ENCODE assay signal across 9 mouse cellular contexts in genomic region chr4:125590241-125590919, GRCm38 (mm10).
DNase-seq lines count a peak whose midpoint lies in the region; ATAC-seq and TF ChIP-seq lines count a peak whose summit lies in the region.
"Had no signal": no experiment of that assay in that cellular context is flagged by ENCODE, and none has a peak within 500 bp of the region (broad histone marks: within the 10 kb centered on the region; RNA-seq: fewer than 3 reads in every experiment).

No protein-coding gene starts in this region.

- H3K9me3 ChIP-seq in forebrain, embryonic 15.5 days = no peaks in the 10 kb centered on the region
- no peaks in the 10 kb centered on the region for H3K9me3 ChIP-seq in lung, embryonic 15.5 days
- H3K9me3 ChIP-seq in stomach, embryonic 16.5 days (replicated peaks; ENCODE audit: control insufficient read depth, low read length) = no peaks in the 10 kb centered on the region
- H3K9me3 ChIP-seq: megakaryocyte, embryonic 14.5 days had no signal

- H3K27me3 ChIP-seq in forebrain, embryonic 15.5 days = peaks cover 31% of the 10 kb centered on the region; the same call in 1 of the 2 replicates
- peaks cover 25% of the 10 kb centered on the region for H3K27me3 ChIP-seq in lung, embryonic 15.5 days
- no peaks in the 10 kb centered on the region for H3K27me3 ChIP-seq in stomach, embryonic 16.5 days (ENCODE audit: control insufficient read depth, insufficient read depth, low read length)

- no peak for TF ChIP-seq CTCF in gastrocnemius, adult 2 months (IDR thresholded peaks at IDR 0.05)

- peaks cover 56% of the 10 kb centered on the region for H3K4me1 ChIP-seq in forebrain, embryonic 15.5 days
- H3K4me1 ChIP-seq in lung, embryonic 15.5 days = no peaks in the 10 kb centered on the region
- H3K4me1 ChIP-seq in stomach, embryonic 16.5 days (ENCODE audit: control insufficient read depth, insufficient read depth, low read length) = peaks cover 5% of the 10 kb centered on the region; the same call in 1 of the 2 replicates
- H3K4me1 ChIP-seq: megakaryocyte, embryonic 14.5 days had no signal

- intact Hi-C loops in gastrocnemius, adult 2 months (cut with DNase I) = no loop called here

- no peaks in the 10 kb centered on the region for H3K36me3 ChIP-seq in forebrain, embryonic 15.5 days
- H3K36me3 ChIP-seq in lung, embryonic 15.5 days = no peaks in the 10 kb centered on the region
- no peaks in the 10 kb centered on the region for H3K36me3 ChIP-seq in stomach, embryonic 16.5 days (ENCODE audit: control insufficient read depth, insufficient read depth, low read length)

- no peak overlapping the region for H3K9ac ChIP-seq in forebrain, embryonic 15.5 days (replicated peaks)
- no peak overlapping the region for H3K9ac ChIP-seq in lung, embryonic 15.5 days
- no peak overlapping the region for H3K9ac ChIP-seq in stomach, embryonic 16.5 days (ENCODE audit: low read length)

- no peak overlapping the region for H3K27ac ChIP-seq in gastrocnemius, adult 2 months
- H3K27ac ChIP-seq in forebrain, embryonic 15.5 days (replicated peaks) = no peak overlapping the region
- H3K27ac ChIP-seq in lung, embryonic 15.5 days = no peak overlapping the region
- no peak overlapping the region for H3K27ac ChIP-seq in stomach, embryonic 16.5 days (ENCODE audit: low read length)

- 8% methylated on average over 14 of the region's 14 CpGs for WGBS in forebrain, embryonic 15.5 days
- WGBS in lung, embryonic 15.5 days = 3% methylated on average over 14 of the region's 14 CpGs
- WGBS in stomach, embryonic 16.5 days = 6% methylated on average over 14 of the region's 14 CpGs

- DNase-seq in gastrocnemius, postnatal 10 days = peak; percentile 40
- DNase-seq in gastrocnemius, adult 2 months = no peak
- DNase-seq in adrenal gland, adult 2 months = peak; percentile 34
- DNase-seq in layer of hippocampus, adult 11-12 months (ENCODE audit: low spot score) = no peak
- DNase-seq in gastrocnemius, postnatal 25 days = no peak

- H3K4me2 ChIP-seq in forebrain, embryonic 15.5 days (replicated peaks) = no peak overlapping the region
- H3K4me2 ChIP-seq in lung, embryonic 15.5 days = no peak overlapping the region
- H3K4me2 ChIP-seq in stomach, embryonic 16.5 days (ENCODE audit: low read depth, low read length) = no peak overlapping the region

- peak; percentile 59 for ATAC-seq in forebrain, embryonic 15.5 days (replicated peaks)
- peak; percentile 36; the same call in 1 of the 2 replicates for ATAC-seq in lung, embryonic 15.5 days (ENCODE audit: borderline replicate concordance, extremely low read depth, low FRiP score, low TSS enrichment)
- peak; percentile 65; the same call in 1 of the 2 replicates for ATAC-seq in stomach, embryonic 16.5 days (ENCODE audit: insufficient read depth, low FRiP score)

- no peak overlapping the region for H3K4me3 ChIP-seq in gastrocnemius, adult 2 months
- no peak overlapping the region for H3K4me3 ChIP-seq in forebrain, embryonic 15.5 days
- H3K4me3 ChIP-seq in lung, embryonic 15.5 days = no peak overlapping the region
- H3K4me3 ChIP-seq in stomach, embryonic 16.5 days (replicated peaks; ENCODE audit: low read length) = no peak overlapping the region
- H3K4me3 ChIP-seq: megakaryocyte, embryonic 14.5 days had no signal

Comparison
In these comparisons a context has a peak if more than half of its experiments do, and no peak if none do; other contexts are left out.
1. DNase-seq: peak in gastrocnemius, postnatal 10 days (single experiment) and adrenal gland, adult 2 months (single experiment); none in gastrocnemius, adult 2 months (single experiment), layer of hippocampus, adult 11-12 months (single experiment) and gastrocnemius, postnatal 25 days (single experiment).
2. Peak in every context shown above with its lines, with median percentiles within 50 percentile points of each other: ATAC-seq.